In the genomic region with DNA sequence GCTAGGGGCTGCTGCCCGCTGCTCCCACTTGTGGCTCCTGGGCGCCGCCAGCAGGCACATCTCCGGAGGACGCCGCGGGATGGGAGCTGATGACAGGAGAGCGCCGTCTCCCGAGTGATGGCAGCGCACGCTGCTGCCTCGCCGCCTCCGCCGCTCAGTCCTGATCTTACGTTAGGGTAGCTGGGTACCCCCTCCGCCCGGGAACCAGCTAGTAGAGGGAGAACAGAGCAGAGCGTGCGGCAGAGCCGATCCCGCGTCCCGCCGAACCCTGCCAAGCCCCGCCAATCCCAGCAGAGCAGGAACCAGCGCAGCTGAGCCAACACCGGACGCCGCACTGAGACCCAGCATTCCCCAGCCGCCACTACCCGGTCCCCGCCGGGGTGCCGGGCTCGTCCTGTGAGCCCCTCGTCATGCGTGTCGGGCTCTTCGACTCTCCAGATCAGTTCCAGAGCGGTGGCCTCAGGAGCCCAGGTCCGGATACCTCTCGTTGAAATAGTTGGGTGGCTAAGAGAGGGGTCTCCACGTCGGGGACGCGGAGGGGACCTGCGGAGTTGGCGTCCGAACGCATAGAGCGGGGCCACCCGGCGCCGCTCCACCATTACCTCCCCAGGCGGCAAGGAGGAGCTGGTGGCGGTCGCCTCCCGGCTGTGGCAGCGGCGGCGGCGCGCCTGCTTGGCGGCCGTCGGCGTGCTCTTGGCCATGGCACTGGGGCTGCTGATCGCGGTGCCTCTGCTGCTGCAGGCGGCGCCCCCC, we compare ENCODE assay signal across 9 mouse cellular contexts. TPM values are rescaled to one million over a fixed set of nuclear protein-coding genes. Genes with fewer than 3 reads are reported as not detected.
A peak's percentile ranks its signal among the peaks of the same experiment; 100 is the strongest.
DNase-seq lines count a peak whose midpoint lies in the region; ATAC-seq lines count a peak whose summit lies in the region.
"Had no signal": no experiment of that assay in that cellular context is flagged by ENCODE, and none has a peak within 500 bp of the region (broad histone marks: within the 10 kb centered on the region; RNA-seq: fewer than 3 reads in every experiment).

Gene C1ql2 (plus strand): TSS at position 164 of the 753 bp plus-strand sequence.

- H3K27ac ChIP-seq in heart, embryonic 16.5 days (ENCODE audit: low read length), result no peak within 1 kb of the TSS

- peaks cover 13% of the 10 kb centered on the region for H3K4me1 ChIP-seq in heart, embryonic 16.5 days (ENCODE audit: control insufficient read depth, insufficient read depth, low read length)

- intact Hi-C loops in left cerebral cortex, postnatal 36 days (cut with DNase I), result no loop called here

- peaks cover 86% of the 10 kb centered on the region for H3K27me3 ChIP-seq in heart, embryonic 16.5 days (ENCODE audit: control insufficient read depth, insufficient read depth, low read length)

- H3K36me3 ChIP-seq in heart, embryonic 16.5 days (ENCODE audit: control insufficient read depth, insufficient read depth), result no peaks in the 10 kb centered on the region

- H3K9me3 ChIP-seq in heart, embryonic 16.5 days (replicated peaks; ENCODE audit: control insufficient read depth, low read length), result no peaks in the 10 kb centered on the region

- peak within 1 kb of the TSS; percentile 60 for H3K4me2 ChIP-seq in heart, embryonic 16.5 days (ENCODE audit: low read depth, low read length)

- no peak for ATAC-seq in heart, embryonic 16.5 days (replicated peaks; ENCODE audit: extremely low read depth, insufficient read depth, low FRiP score)

- DNase-seq in heart, postnatal 4 days, result no peak
- peak; percentile 30 to 32 for DNase-seq in adrenal gland, postnatal 36 days
- DNase-seq in frontal cortex, postnatal 10 days (ENCODE audit: low spot score in 2 of 2), result peak; percentile 23 to 54
- peak; percentile 11 to 45 for DNase-seq in left cerebral cortex, postnatal 36 days (ENCODE audit: low spot score in 2 of 2)
- peak; percentile 53 for DNase-seq in retina, embryonic 14.5 days (ENCODE audit: low spot score)
- no peak for DNase-seq in cerebellum, adult 8-10 months
- no peak for DNase-seq in natural killer cell, adult 2 months (ENCODE audit: low spot score in 2 of 2)

- no peak within 1 kb of the TSS for H3K9ac ChIP-seq in heart, embryonic 16.5 days (ENCODE audit: low read length)

- H3K4me3 ChIP-seq in heart, embryonic 16.5 days (ENCODE audit: low read length), result peak within 1 kb of the TSS; percentile 40

- WGBS in heart, embryonic 16.5 days, result under 1% methylated on average over 63 of the region's 73 CpGs

RNA-seq across cellular contexts. Expression of gene C1ql2, which starts in this region (rescaled TPM):
- polyA plus RNA-seq in heart, embryonic 16.5 days (2015; fragmentation: Nextera tagmentation; extraction: Ambion mirVana), result not detected in 2 replicates
- not detected for total RNA-seq in heart, postnatal 4 days (2021)
- not detected for total RNA-seq in adrenal gland, postnatal 36 days (2021)
- 1 to 10 TPM; 3.8 to 5.8 TPM for total RNA-seq in left cerebral cortex, postnatal 36 days (2021)
- polyA plus RNA-seq: gonadal fat pad, adult 2 months had no signal

Comparison
In these comparisons a context has a peak if more than half of its experiments do, and no peak if none do; other contexts are left out.
1. RNA of gene C1ql2 (total RNA-seq): 3.8 to 5.8 TPM in left cerebral cortex, postnatal 36 days; not detected in adrenal gland, postnatal 36 days and not detected in heart, postnatal 4 days; every median in the first group is over 4 times any median in the second.
2. Peak in DNase-seq in adrenal gland, postnatal 36 days; RNA of the gene not detected or under 1 TPM.
3. DNase-seq: peak in frontal cortex, postnatal 10 days (2 of 2), left cerebral cortex, postnatal 36 days (2 of 2) and retina, embryonic 14.5 days (single experiment); none in heart, postnatal 4 days (single experiment), cerebellum, adult 8-10 months (single experiment) and natural killer cell, adult 2 months (0 of 2).